Mouse (Mus musculus): ENCODE results near the gene Wdfy2. TPM values are rescaled to one million over a fixed set of nuclear protein-coding genes. Genes with fewer than 3 reads are reported as not detected.
A peak's percentile ranks its signal among the peaks of the same experiment; 100 is the strongest.

The Wdfy2 gene
- polyA plus RNA-seq, 1 experiment from 2014 or later, result 8.4 TPM

DNA sequence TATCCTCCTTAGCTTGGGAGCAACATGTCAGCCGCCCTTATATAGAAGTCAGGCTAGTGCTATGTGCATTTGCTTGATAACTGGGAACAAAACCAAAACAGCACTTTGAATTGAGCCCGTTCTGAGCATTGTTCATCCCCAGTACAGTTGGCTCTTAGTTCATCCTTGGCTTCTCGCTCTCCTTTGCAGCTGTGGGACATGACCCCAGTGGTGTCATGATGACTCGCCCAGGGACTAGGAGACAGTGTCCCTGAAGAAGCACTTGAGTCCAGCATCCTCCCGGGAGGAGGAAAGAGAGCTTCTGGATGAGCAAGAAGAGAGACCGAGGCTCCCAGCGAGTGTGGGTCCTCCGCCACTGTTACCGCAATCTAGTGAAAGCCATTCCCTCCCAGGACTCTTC is 118.6 kb downstream of the Wdfy2 start:
- ATAC-seq, result no peak
- Histone ChIP-seq H3K9me3 (replicated peaks; ENCODE audit: control insufficient read depth, low read length, poor library complexity, severe bottlenecking) (no peaks in the 10 kb centered on the region), H3K4me3 (ENCODE audit: low read depth, low read length) (no peak overlapping the region), H3K27ac (ENCODE audit: low read length) (no peak overlapping the region), H3K36me3 (ENCODE audit: control insufficient read depth, insufficient read depth, low read length) (peaks cover 25% of the 10 kb centered on the region; the same call in 1 of the 2 replicates), H3K4me2 (ENCODE audit: low read length) (no peak overlapping the region), H3K4me1 (ENCODE audit: control insufficient read depth, insufficient read depth, low read length) (no peaks in the 10 kb centered on the region), H3K27me3 (ENCODE audit: control insufficient read depth, insufficient read depth, low read depth, low read length) (no peaks in the 10 kb centered on the region), H3K9ac (ENCODE audit: low read depth, low read length) (no peak overlapping the region)
- 92% methylated on average over 9 of the region's 9 CpGs for WGBS

DNA sequence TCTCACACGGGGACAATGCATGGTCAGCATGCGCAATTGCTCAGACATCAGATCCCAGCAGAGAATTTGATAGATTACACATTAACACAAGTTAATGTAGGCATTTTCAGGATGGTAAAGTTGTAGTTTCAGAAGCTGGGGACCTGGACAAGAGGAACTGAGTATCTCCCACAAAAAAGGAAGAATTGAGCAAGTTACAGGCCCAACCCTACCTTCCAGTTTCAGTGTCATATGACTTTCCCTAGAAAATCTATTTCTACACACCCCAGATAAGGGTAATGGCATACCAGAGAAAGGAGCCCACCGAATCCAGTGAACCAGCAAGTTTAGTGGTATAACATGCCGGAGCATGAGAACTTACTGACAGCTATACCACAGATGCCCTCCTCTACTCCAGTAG is 126.2 kb downstream of the Wdfy2 start:
- ATAC-seq, result no peak
- no peak overlapping the region for H3K4me3 ChIP-seq (ENCODE audit: low read depth, low read length)
- no peak overlapping the region for H3K9ac ChIP-seq (ENCODE audit: low read depth, low read length)
- peaks cover 7% of the 10 kb centered on the region for H3K4me1 ChIP-seq (ENCODE audit: control insufficient read depth, insufficient read depth, low read length)
- H3K36me3 ChIP-seq (ENCODE audit: control insufficient read depth, insufficient read depth, low read length), result 0 out of 2 replicates have a peak, but pooled peaks cover 4% of the 10 kb centered on the region
- no peaks in the 10 kb centered on the region for H3K27me3 ChIP-seq (ENCODE audit: control insufficient read depth, insufficient read depth, low read depth, low read length)
- no peak overlapping the region for H3K4me2 ChIP-seq (ENCODE audit: low read length)
- H3K27ac ChIP-seq (ENCODE audit: low read length), result no peak overlapping the region
- no peaks in the 10 kb centered on the region for H3K9me3 ChIP-seq (replicated peaks; ENCODE audit: control insufficient read depth, low read length, poor library complexity, severe bottlenecking)
- 87% methylated on average over 4 of the region's 4 CpGs for WGBS

DNA sequence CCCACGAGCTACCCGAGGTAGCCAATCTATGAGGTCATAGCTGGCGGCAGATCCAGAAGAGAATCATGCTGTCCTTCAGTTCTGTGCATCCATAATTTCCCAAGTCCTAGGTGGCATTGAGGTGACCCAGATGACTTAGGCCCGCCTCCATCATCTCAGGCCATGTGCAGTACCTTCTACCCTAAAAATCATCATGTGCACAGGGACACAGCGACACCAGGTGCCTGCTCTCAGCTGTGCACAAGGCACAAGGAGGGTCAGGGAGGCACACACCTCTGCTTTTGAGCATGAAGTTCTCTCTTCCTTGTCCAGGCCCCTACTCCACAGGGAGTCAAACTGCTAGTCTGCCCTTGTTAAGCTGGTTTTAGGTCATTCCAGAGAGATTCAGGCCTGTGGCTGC is 127.9 kb downstream of the Wdfy2 start:
- ATAC-seq, result peak; percentile 45; the same call in 1 of the 2 replicates
- H3K27ac ChIP-seq (ENCODE audit: low read length), result no peak overlapping the region

DNA sequence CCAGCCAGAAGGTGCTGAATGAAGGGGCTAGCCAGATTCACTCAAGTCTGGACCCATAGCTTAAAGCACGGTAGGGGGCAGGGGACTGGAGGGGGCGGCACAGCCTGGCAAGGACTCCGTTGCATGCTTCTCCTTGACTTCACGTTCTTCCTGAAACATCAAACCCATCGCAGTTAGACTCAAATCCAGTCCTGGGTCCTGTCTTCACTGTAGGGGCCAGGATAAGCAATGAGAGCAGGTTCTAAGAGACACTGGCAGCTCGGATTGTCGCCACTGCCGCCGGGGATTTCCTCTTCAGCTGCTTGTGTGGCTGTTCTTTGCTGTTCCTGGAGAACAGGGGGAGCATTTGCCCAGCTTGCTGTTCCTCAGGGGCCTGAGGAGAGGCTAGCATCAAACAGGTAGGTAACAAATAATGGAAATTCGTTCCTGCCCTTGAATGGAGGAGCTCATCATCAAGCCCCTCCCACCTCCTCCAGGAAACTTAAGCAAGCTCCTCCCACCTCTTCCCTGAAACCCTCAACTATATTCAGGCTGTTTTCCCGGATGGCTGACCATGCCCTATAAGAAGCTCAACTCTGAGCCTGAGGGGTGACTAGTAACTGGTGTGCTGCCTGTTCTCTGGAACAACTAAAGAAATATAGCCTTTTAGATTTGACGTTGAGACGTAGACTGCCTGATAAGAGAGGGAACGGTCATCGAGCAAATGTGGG is 128.5 kb downstream of the Wdfy2 start:
- Histone ChIP-seq H3K4me1 (ENCODE audit: control insufficient read depth, insufficient read depth, low read length) (peaks cover 7% of the 10 kb centered on the region), H3K4me2 (ENCODE audit: low read length) (peak overlapping the region; percentile 46), H3K9me3 (replicated peaks; ENCODE audit: control insufficient read depth, low read length, poor library complexity, severe bottlenecking) (no peaks in the 10 kb centered on the region), H3K27ac (ENCODE audit: low read length) (peak overlapping the region; percentile 24; the same call in 1 of the 2 replicates), H3K9ac (ENCODE audit: low read depth, low read length) (peak overlapping the region; percentile 36; the same call in 1 of the 2 replicates), H3K36me3 (ENCODE audit: control insufficient read depth, insufficient read depth, low read length) (no peaks in the 10 kb centered on the region), H3K4me3 (ENCODE audit: low read depth, low read length) (peak overlapping the region; percentile 12), H3K27me3 (ENCODE audit: control insufficient read depth, insufficient read depth, low read depth, low read length) (no peaks in the 10 kb centered on the region)
- WGBS, result 21% methylated on average over 15 of the region's 15 CpGs
- no peak for ATAC-seq

More for the DNA sequence above, 127.9 kb downstream of the Wdfy2 start:
- Histone ChIP-seq H3K4me1 (ENCODE audit: control insufficient read depth, insufficient read depth, low read length) (peaks cover 7% of the 10 kb centered on the region), H3K27me3 (ENCODE audit: control insufficient read depth, insufficient read depth, low read depth, low read length) (no peaks in the 10 kb centered on the region), H3K36me3 (ENCODE audit: control insufficient read depth, insufficient read depth, low read length) (no peaks in the 10 kb centered on the region), H3K9ac (ENCODE audit: low read depth, low read length) (no peak overlapping the region; the same call in 1 of the 2 replicates), H3K9me3 (replicated peaks; ENCODE audit: control insufficient read depth, low read length, poor library complexity, severe bottlenecking) (no peaks in the 10 kb centered on the region), H3K4me2 (ENCODE audit: low read length) (peak overlapping the region; percentile 46; the same call in 1 of the 2 replicates), H3K4me3 (ENCODE audit: low read depth, low read length) (no peak overlapping the region)
- 90% methylated on average over 5 of the region's 5 CpGs for WGBS

DNA sequence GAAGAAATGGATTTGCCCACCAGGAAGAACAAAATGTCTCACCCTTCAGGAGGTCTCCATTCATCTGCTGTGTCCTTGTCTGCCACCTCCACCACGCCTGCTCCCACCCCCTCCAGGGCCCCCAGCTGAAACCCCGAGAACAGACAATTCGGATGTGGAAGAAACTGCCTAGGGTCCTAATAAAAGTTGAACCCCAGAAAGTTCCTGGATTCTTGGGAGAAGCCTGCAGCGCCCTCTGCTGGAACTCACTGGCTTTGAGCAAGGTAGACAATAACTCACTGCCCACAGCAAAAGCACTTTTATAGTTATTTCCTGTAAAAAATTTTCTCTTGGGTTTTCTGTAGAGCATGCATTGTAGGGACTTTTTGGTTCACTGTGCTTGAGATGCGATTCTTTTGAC is 137.6 kb downstream of the Wdfy2 start:
- H3K9me3 ChIP-seq (replicated peaks; ENCODE audit: control insufficient read depth, low read length, poor library complexity, severe bottlenecking), result no peaks in the 10 kb centered on the region
- no peak overlapping the region for H3K9ac ChIP-seq (ENCODE audit: low read depth, low read length)
- no peak overlapping the region for H3K4me2 ChIP-seq (ENCODE audit: low read length)
- H3K27me3 ChIP-seq (ENCODE audit: control insufficient read depth, insufficient read depth, low read depth, low read length), result no peaks in the 10 kb centered on the region
- H3K4me1 ChIP-seq (ENCODE audit: control insufficient read depth, insufficient read depth, low read length), result no peaks in the 10 kb centered on the region
- H3K27ac ChIP-seq (ENCODE audit: low read length), result no peak overlapping the region
- 15% methylated on average over 5 of the region's 5 CpGs for WGBS
- no peaks in the 10 kb centered on the region for H3K36me3 ChIP-seq (ENCODE audit: control insufficient read depth, insufficient read depth, low read length)
- ATAC-seq, result no peak
- no peak overlapping the region for H3K4me3 ChIP-seq (ENCODE audit: low read depth, low read length)

DNA sequence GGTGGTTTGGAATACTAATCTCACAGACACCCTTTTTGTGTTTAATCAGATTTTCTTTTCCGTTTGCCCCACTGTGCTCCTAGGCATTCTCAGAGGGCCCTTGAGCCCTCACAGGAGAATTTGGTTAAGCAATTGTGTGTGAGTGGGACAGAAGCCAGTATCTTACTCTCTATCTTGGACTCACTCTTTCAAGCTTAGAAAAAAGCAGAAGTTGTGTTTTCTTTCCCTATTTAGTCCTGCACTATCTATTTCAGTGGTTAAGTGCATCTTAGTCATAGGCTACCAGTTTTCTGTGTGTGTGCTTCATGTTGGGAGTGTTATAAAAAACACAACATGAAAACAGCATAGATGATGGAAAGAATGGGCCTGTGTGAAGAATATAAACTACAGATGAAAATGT is 142.3 kb downstream of the Wdfy2 start:
- H3K27ac ChIP-seq (ENCODE audit: low read length), result no peak overlapping the region

DNA sequence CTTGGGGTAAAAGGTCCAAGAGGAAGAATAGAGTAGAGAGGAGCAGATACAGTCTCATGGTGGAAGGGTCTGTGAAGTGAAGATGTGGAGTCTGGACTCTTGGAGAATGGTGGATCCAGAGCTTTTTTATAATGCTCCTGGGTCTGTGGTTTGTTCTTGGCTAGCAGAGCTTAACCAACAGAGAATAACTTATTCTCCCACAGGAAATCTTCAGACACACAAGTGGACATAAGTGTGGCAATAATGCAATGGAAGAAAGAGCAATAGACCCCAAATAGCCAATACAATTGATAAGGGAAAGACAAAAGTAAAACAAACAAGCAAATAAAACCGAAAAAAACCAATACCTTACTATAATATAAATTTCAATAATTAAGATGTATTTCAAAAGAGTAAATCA is 146.9 kb downstream of the Wdfy2 start, which contains the start of gene Defb48:
Gene Defb48 (minus strand): TSS at position 101 of the 400 bp plus-strand sequence.
- Histone ChIP-seq H3K4me3 (ENCODE audit: low read depth, low read length) (no peak within 1 kb of the TSS), H3K9ac (ENCODE audit: low read depth, low read length) (no peak within 1 kb of the TSS), H3K36me3 (ENCODE audit: control insufficient read depth, insufficient read depth, low read length) (no peaks in the 10 kb centered on the region), H3K4me2 (ENCODE audit: low read length) (no peak within 1 kb of the TSS), H3K27ac (ENCODE audit: low read length) (no peak within 1 kb of the TSS), H3K4me1 (ENCODE audit: control insufficient read depth, insufficient read depth, low read length) (no peaks in the 10 kb centered on the region), H3K9me3 (replicated peaks; ENCODE audit: control insufficient read depth, low read length, poor library complexity, severe bottlenecking) (no peaks in the 10 kb centered on the region), H3K27me3 (ENCODE audit: control insufficient read depth, insufficient read depth, low read depth, low read length) (no peaks in the 10 kb centered on the region)
- WGBS, result 74% methylated on average over 1 of the region's 1 CpGs
- ATAC-seq, result no peak

More for the DNA sequence above, 142.3 kb downstream of the Wdfy2 start:
- ATAC-seq, result no peak
- Histone ChIP-seq H3K4me1 (ENCODE audit: control insufficient read depth, insufficient read depth, low read length) (no peaks in the 10 kb centered on the region), H3K36me3 (ENCODE audit: control insufficient read depth, insufficient read depth, low read length) (no peaks in the 10 kb centered on the region), H3K9ac (ENCODE audit: low read depth, low read length) (no peak overlapping the region), H3K27me3 (ENCODE audit: control insufficient read depth, insufficient read depth, low read depth, low read length) (no peaks in the 10 kb centered on the region), H3K4me2 (ENCODE audit: low read length) (no peak overlapping the region), H3K9me3 (replicated peaks; ENCODE audit: control insufficient read depth, low read length, poor library complexity, severe bottlenecking) (no peaks in the 10 kb centered on the region), H3K4me3 (ENCODE audit: low read depth, low read length) (no peak overlapping the region)
- WGBS, result 50% methylated on average over 1 of the region's 1 CpGs

DNA sequence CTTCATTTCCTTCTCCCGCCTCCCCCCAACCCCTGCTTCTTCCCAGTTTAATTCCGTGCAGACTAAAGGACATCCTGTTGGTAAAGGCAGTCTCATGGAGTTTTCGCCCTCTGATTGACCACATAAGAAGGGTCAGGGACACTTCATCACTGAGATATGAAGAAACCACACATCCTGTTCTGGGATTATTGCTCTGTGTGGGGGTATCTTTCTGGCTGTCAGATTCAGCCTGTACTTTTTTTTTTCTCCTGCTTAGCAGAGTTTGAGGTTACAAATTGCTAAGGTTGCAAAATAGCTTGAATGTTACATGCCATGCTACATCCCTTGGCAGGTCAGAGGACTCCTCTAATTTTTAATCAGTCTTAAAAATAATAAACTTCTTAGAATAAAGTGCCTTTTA is 153.8 kb downstream of the Wdfy2 start:
- Histone ChIP-seq H3K27ac (ENCODE audit: low read length) (no peak overlapping the region), H3K4me3 (ENCODE audit: low read depth, low read length) (no peak overlapping the region), H3K36me3 (ENCODE audit: control insufficient read depth, insufficient read depth, low read length) (no peaks in the 10 kb centered on the region), H3K9me3 (replicated peaks; ENCODE audit: control insufficient read depth, low read length, poor library complexity, severe bottlenecking) (no peaks in the 10 kb centered on the region), H3K4me1 (ENCODE audit: control insufficient read depth, insufficient read depth, low read length) (no peaks in the 10 kb centered on the region), H3K27me3 (ENCODE audit: control insufficient read depth, insufficient read depth, low read depth, low read length) (no peaks in the 10 kb centered on the region), H3K4me2 (ENCODE audit: low read length) (no peak overlapping the region), H3K9ac (ENCODE audit: low read depth, low read length) (no peak overlapping the region)
- ATAC-seq, result no peak
- 77% methylated on average over 3 of the region's 3 CpGs for WGBS

DNA sequence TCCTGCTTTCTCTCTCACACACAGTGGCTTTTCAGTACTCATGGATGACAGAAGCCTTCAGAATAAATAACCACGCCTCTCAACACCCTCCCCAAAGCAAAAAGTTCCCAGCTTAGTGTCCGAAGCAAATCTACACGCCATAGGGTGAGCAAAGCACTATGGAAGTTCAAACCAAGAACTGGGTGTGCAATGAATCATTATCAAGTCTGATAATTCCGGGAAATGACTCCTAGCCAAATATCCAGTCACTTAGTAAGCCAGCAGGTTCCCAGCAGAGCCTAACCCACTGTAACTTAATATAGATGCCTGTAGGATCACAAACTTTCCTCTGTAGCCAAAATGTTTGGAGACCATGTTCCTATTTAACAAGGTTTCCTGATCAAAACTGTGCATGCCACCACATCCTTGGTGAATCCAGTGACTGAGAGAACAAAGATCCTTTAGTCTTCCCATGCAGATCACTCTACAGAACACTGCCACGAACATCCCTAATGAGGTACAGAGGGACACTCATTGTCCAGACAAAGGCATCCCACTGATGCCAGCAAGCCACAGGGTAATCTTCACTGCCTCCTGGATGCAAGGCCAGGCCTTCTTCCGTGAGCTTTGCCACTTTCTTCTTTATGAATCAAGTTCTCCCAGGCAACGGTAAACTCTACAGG is 154.5 kb downstream of the Wdfy2 start:
- Histone ChIP-seq H3K9ac (ENCODE audit: low read depth, low read length) (no peak overlapping the region), H3K9me3 (replicated peaks; ENCODE audit: control insufficient read depth, low read length, poor library complexity, severe bottlenecking) (no peaks in the 10 kb centered on the region), H3K4me2 (ENCODE audit: low read length) (no peak overlapping the region), H3K36me3 (ENCODE audit: control insufficient read depth, insufficient read depth, low read length) (no peaks in the 10 kb centered on the region), H3K4me3 (ENCODE audit: low read depth, low read length) (no peak overlapping the region), H3K4me1 (ENCODE audit: control insufficient read depth, insufficient read depth, low read length) (no peaks in the 10 kb centered on the region), H3K27ac (ENCODE audit: low read length) (no peak overlapping the region), H3K27me3 (ENCODE audit: control insufficient read depth, insufficient read depth, low read depth, low read length) (no peaks in the 10 kb centered on the region)
- WGBS, result 49% methylated on average over 7 of the region's 7 CpGs
- ATAC-seq, result no peak

Measured in midbrain, embryonic 16.5 days (tissue).